Mouse (Mus musculus) liver, embryonic 14.5 days (tissue): ENCODE data around the gene Hps6. TPM values are rescaled to one million over a fixed set of nuclear protein-coding genes. Genes with fewer than 3 reads are reported as not detected.
A peak's percentile ranks its signal among the peaks of the same experiment; 100 is the strongest.

Experiments used
- ATAC-seq: fragments of 200-750 bp; cut with Nextera tagmentation; 2 replicates; pipeline ENCODE4 v1.8.0; 2017; ENCODE audit warnings: moderate number of reproducible peaks, mild to moderate bottlenecking, moderate library complexity; ENCODE audit not compliant: insufficient read depth
- DNase-seq, 3 experiments: peaks; one replicate each; pipeline ENCODE4 v3.0.0-alpha.2; 2012 to 2013; ENCODE audit warnings: low read depth in 3 of 3, low spot score in 3 of 3
- H3K27ac ChIP-seq: fragments of 300-500 bp; sonication (generic); 2 replicates; pipeline ENCODE4 v1.5.1; 2014; ENCODE audit warnings: moderate library complexity, mild to moderate bottlenecking, control low read depth, inconsistent platforms
- H3K27me3 ChIP-seq: fragments of 300-500 bp; sonication (generic); 2 replicates; pipeline ENCODE4 v1.6.1; 2014; ENCODE audit warnings: mild to moderate bottlenecking, low read length, moderate library complexity; ENCODE audit not compliant: control insufficient read depth, insufficient read depth
- H3K36me3 ChIP-seq: fragments of 300-500 bp; sonication (generic); replicated peaks from 2 replicates; pipeline ENCODE4 v1.6.1; 2014; ENCODE audit warnings: low read depth; ENCODE audit not compliant: control insufficient read depth, insufficient read depth
- H3K4me1 ChIP-seq, 2 experiments: fragments of 200-500 bp in 1 of 2; fragments of 300-500 bp in 1 of 2; sonication (generic) in 1 of 2; replicated peaks; 2 replicates each; pipeline ENCODE4 v1.6.1; 2012 to 2014; ENCODE audit warnings: antibody characterized with exemption in 1 of 2, inconsistent platforms in 1 of 2, low read length in 1 of 2; ENCODE audit not compliant: control insufficient read depth in 2 of 2, insufficient read depth in 2 of 2
- H3K4me2 ChIP-seq: fragments of 300-500 bp; sonication (generic); 2 replicates; pipeline ENCODE4 v1.6.1; 2014; ENCODE audit warnings: low read depth, mild to moderate bottlenecking, control low read depth, moderate library complexity
- H3K4me3 ChIP-seq, 2 experiments: fragments of 200-500 bp in 1 of 2; fragments of 300-500 bp in 1 of 2; sonication (generic) in 1 of 2; 2 replicates each; pipeline ENCODE4 v1.5.1; 2012 to 2014; ENCODE audit warnings: low read depth in 2 of 2, low read length in 2 of 2, mild to moderate bottlenecking in 2 of 2, control low read depth in 1 of 2, inconsistent platforms in 1 of 2, moderate library complexity in 1 of 2; ENCODE audit not compliant: insufficient read depth in 1 of 2
- H3K9ac ChIP-seq: fragments of 300-500 bp; sonication (generic); replicated peaks from 2 replicates; pipeline ENCODE4 v1.6.1; 2014; ENCODE audit warnings: mild to moderate bottlenecking, control low read depth, moderate library complexity
- H3K9me3 ChIP-seq: fragments of 300-500 bp; sonication (generic); 2 replicates; pipeline ENCODE4 v1.6.1; 2016; ENCODE audit warnings: low read length, mixed read lengths; ENCODE audit not compliant: control insufficient read depth
- CTCF ChIP-seq: IDR thresholded peaks from 2 replicates; pipeline ENCODE4 v1.5.1; 2016; ENCODE audit warnings: antibody characterized with exemption, low read depth, control low read depth
- EP300 ChIP-seq: IDR thresholded peaks from 2 replicates; pipeline ENCODE4 v1.6.1; 2016; ENCODE audit warnings: antibody characterized with exemption, low read depth
- WGBS: fragments of 180-500 bp; shearing (Covaris S2); extraction: QIAGEN DNeasy Blood & Tissue Kit; methylation state at CpG from one replicate; pipeline ENCODE4 v1.1.7; 2014; ENCODE audit not compliant: insufficient replicate concordance; 5-methylcytosine and 5-hydroxymethylcytosine counted together
- polyA plus RNA-seq, 2 experiments: library from polyadenylated mRNA; depleted of rRNA in 1 of 2; stranded (reverse) in 1 of 2; unstranded in 1 of 2; fragments of >200 nt; fragmentation: Nextera tagmentation in 1 of 2; extraction: Ambion mirVana in 1 of 2; gene quantifications; 2 replicates each; pipeline versions ENCODE4 v1.2.1 to v1.2.3; 2012 to 2014

The Hps6 gene
- polyA plus RNA-seq, 2 experiments: 1.2 to 1.4 TPM

DNA sequence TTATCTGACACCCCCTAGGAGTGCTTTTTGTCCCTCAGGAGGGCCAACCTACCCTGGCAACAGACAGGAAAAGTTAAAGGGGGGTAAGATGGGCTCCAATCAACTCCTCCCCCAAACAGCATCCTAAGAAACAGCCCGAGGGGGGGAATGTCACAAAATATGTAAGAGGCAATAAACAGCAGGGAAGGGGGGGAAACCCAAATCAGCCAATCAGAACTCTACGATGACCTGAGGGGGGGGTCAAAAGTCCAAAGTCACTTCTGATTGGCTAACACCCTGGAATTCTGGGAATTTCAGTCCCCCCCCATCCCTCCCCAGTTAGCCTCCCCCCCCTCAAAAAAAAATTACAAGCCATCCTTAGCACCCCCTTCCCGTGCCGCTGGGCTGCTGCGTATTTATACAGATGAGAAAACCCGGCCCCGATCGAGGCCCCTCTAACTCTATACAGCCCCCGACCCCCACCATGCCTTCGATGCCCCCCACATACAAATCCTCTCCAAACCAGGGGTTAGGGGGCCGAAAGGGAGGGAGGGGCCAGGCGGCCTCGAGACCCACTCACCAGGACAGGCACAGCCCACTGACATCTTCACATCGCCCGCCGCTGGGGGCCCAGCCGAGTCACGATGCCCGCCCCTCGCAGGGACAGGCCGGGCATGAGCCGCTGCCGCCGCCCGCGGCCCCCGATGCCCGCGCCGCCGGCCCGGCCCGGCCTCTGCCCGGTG lies 41.1 kb downstream of the Hps6 start, which contains the start of gene Pprc1:
Pprc1 (plus strand) TSS at position 616 of the 722 bp plus-strand sequence.
- peak within 1 kb of the TSS; percentile 70 to 79 for H3K4me3 ChIP-seq
- TF ChIP-seq EP300 (no peak), CTCF (no peak)
- WGBS: under 1% methylated on average over 34 of the region's 34 CpGs
- H3K36me3 ChIP-seq: no peaks in the 10 kb centered on the region
- no peak for DNase-seq
- no peak for ATAC-seq
- H3K9ac ChIP-seq: peak within 1 kb of the TSS; percentile 73
- H3K27me3 ChIP-seq: peaks cover 7% of the 10 kb centered on the region; the same call in 1 of the 2 replicates
- peak within 1 kb of the TSS; percentile 95 for H3K4me2 ChIP-seq
- peak within 1 kb of the TSS; percentile 8 for H3K27ac ChIP-seq
- H3K4me1 ChIP-seq: peaks cover 38 to 52% of the 10 kb centered on the region in 2 experiments
- H3K9me3 ChIP-seq: no peaks in the 10 kb centered on the region

DNA sequence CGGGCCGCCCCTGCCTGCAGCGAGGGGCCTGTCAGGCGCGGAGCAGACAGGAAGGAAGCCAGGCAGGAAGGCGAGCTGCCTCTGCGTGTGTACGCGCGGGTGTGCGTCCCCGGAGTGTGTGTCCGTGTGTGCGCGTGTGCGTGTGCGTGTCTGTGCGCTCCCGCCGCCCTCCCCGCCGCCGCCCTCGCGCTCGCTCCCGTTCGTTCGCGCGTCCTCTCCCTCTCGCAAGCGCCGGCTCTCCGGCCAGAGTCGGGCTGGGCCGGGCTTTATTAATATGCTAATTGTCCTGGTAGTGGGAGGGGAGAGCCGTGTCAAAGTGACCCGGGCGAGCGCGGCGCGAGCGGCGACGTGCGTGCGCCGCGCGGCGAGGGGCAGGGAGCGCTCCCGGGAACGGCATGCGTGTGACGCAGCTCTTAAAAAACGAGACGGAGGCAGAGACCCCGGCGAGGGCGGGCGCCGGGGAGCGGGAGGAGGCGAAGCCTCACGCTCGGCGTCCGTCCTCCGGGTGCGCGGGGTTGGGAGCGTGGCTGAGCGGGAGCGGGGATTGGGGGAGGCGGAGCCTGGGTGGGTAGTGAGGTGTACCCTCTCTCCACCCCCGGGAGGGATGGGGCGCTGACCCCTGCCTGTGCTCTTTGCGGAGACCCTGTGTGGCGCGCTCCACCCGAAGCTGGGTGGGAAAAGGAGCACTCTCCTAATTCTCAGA lies 41.8 kb downstream of the Hps6 start, which contains the start of gene Ldb1:
Ldb1 (minus strand) TSS at position 222 of the 703 bp plus-strand sequence.
- TF ChIP-seq EP300 (no peak), CTCF (no peak)
- peak within 1 kb of the TSS; percentile 8 for H3K27ac ChIP-seq
- WGBS: under 1% methylated on average over 83 of the region's 84 CpGs

GRCm38 (mm10) chr19:46045696-46046311 lies 42.5 kb downstream of the Hps6 start:
- Histone ChIP-seq H3K27me3 (peaks cover 7% of the 10 kb centered on the region; the same call in 1 of the 2 replicates), H3K4me2 (peak overlapping the region; percentile 95), H3K36me3 (no peaks in the 10 kb centered on the region), H3K27ac (no peak overlapping the region; the same call in 1 of the 2 replicates), H3K9me3 (no peaks in the 10 kb centered on the region), H3K4me3 (peak overlapping the region; percentile 70 to 79), H3K4me1 (peaks cover 27 to 47% of the 10 kb centered on the region in 2 experiments), H3K9ac (peak overlapping the region; percentile 73)
- no peak for TF ChIP-seq EP300
- no peak for TF ChIP-seq CTCF
- WGBS: 2% methylated on average over 7 of the region's 7 CpGs
- no peak for DNase-seq
- ATAC-seq: peak; percentile 8; the same call in 1 of the 2 replicates

More for the DNA sequence above, 41.8 kb downstream of the Hps6 start, which contains the start of gene Ldb1:
- Histone ChIP-seq H3K4me1 (peaks cover 33 to 47% of the 10 kb centered on the region in 2 experiments), H3K4me2 (peak within 1 kb of the TSS; percentile 95), H3K4me3 (peak within 1 kb of the TSS; percentile 70 to 79), H3K9ac (peak within 1 kb of the TSS; percentile 73), H3K9me3 (no peaks in the 10 kb centered on the region), H3K36me3 (no peaks in the 10 kb centered on the region), H3K27me3 (peaks cover 7% of the 10 kb centered on the region; the same call in 1 of the 2 replicates)
- peak; percentile 72 for ATAC-seq
- peak in 1 of 3 experiments; percentile 61 for DNase-seq

GRCm38 (mm10) chr19:46046621-46047025 lies 43.3 kb downstream of the Hps6 start:
- no peak for ATAC-seq
- Histone ChIP-seq H3K27me3 (peaks cover 7% of the 10 kb centered on the region; the same call in 1 of the 2 replicates), H3K4me3 (no peak overlapping the region), H3K4me2 (no peak overlapping the region), H3K27ac (no peak overlapping the region), H3K4me1 (peaks cover 19 to 39% of the 10 kb centered on the region in 2 experiments), H3K36me3 (no peaks in the 10 kb centered on the region), H3K9ac (no peak overlapping the region), H3K9me3 (no peaks in the 10 kb centered on the region)
- TF ChIP-seq EP300: no peak
- no peak for TF ChIP-seq CTCF
- WGBS: 2% methylated on average over 10 of the region's 10 CpGs
- DNase-seq: no peak
